Mouse (Mus musculus): ENCODE results near the gene Tarsl2.

Tarsl2 gene

DNA sequence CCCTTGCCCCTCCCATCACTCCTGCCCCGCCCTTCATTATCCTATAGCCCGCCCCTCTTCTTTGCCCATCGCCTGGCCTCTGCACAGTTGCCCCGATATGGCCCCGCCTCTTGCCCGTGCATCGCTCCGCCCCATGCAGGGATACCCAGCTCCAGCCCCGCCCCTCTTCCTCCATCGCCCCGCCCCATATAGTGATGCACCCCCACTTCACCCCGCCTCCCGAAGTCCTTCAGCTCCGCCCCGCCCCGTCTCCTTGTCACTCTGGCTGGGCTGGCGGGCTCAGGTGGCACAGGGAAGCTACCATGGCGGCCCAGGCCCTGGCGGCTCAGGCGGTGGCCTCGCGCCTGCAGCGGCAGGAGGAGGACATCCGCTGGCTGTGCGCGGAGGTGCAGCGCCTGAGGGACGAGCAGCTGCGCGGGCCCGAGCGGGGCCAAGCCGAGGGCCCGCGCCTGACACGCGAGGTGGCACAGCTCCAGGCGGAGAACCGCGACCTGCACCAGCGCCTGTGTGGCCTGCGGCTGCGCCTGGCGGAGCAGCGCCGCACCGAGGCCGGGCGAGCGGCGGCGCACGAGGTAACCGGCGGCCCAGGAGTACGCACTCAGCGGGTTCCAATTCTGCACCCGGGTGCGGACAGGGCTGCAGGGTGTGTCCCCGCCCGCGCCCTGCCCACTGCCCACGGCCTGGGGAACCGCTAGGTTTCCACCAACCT is at the start of gene Tarsl2:
Gene Tarsl2 (plus strand): TSS at position 256 of the 709 bp plus-strand sequence.
- DNase-seq (ENCODE audit: low read depth, low spot score): peak; percentile 95

DNA sequence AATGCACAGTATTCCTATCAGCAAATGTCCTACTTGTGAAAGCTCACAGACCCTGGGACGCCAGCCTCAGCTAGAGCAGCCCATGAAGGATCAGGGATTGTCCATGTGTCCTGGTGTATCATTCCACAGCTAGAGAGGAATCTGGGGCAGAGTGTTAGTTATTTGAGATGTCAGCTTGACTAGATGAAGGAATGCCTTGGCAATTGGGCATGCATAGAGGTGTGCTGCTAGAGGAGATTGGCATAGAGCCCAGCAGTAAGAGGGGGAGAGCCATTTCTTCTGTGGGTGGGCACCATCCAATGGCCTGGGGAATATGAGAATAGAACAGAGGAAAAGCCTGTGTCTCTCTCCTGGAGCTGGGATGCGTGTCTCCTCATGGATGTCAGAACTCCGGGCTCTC is 38.6 kb upstream of the Tarsl2 start:
- no peak for DNase-seq (ENCODE audit: low read depth, low spot score)

GRCm38 (mm10) chr7:65607003-65607402 is 37.7 kb upstream of the Tarsl2 start:
- no peak for DNase-seq (ENCODE audit: low read depth, low spot score)

DNA sequence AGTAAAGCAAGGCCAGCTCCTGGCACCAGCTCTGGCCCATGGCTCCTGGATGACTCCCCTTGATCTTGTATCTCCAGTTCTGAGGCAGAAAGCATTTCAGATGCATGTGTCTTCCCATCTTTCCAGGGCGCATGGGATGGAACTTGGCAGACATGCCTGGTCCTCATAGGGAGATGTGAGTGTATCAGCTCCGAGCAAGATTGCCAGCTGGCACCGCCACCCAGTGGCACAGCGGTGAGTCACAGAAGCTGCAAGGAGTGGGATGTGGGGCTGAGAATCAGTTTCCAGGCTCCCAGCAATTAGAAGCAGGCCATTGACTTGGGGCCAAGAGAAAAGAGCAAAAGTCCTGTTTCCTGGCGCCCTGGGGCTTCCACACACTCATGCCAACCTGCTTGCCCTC is 34.5 kb upstream of the Tarsl2 start:
- DNase-seq (ENCODE audit: low read depth, low spot score): no peak

DNA sequence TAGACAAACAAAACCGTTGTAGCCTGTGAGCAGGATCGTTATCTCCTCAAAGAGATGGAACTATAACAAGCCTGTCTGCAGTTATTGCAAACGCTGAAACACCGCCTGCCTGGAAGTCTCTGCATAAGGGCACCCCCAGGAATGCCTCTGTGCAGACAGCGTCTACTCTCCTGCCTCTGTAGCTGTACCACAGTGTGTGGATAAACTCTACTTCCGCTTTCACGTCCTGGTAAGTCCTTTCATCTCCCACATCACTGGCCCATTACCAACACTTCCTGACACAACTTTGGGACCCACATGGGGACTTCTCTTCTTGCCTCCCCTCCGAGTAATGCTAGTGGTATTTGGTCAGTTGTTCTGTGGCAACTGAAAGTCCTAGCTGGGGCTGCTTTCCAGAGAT is 34.0 kb upstream of the Tarsl2 start:
- no peak for DNase-seq (ENCODE audit: low read depth, low spot score)

DNA sequence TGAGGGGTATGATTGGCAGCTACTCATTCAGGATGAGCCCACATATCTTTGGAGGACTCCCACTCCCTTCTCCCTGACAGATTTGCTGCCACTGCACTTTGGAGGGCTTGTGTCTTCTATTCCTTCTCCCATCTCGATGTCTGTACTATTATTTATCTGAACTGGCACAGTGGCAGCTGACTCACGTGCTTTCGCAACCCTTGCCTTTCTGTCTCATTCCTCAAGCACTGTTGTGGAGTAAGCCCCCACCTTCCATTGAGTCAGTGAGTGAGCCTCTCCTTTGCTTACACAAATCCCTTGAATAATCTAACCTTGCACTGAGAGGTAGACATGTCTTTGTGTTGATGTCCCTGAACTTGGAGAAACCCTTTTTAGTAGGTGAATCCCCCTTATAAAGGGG is 33.4 kb upstream of the Tarsl2 start:
- no peak for DNase-seq (ENCODE audit: low read depth, low spot score)

GRCm38 (mm10) chr7:65613723-65614122 is 31.0 kb upstream of the Tarsl2 start:
- DNase-seq (ENCODE audit: low read depth, low spot score): no peak

- no peak for DNase-seq (ENCODE audit: low read depth, low spot score)
These were observed 25.9 kb upstream of the Tarsl2 start for GRCm38 (mm10) chr7:65618751-65619150.

- no peak for DNase-seq (ENCODE audit: low read depth, low spot score)
These were observed 24.0 kb upstream of the Tarsl2 start for GRCm38 (mm10) chr7:65620746-65621145.

DNA sequence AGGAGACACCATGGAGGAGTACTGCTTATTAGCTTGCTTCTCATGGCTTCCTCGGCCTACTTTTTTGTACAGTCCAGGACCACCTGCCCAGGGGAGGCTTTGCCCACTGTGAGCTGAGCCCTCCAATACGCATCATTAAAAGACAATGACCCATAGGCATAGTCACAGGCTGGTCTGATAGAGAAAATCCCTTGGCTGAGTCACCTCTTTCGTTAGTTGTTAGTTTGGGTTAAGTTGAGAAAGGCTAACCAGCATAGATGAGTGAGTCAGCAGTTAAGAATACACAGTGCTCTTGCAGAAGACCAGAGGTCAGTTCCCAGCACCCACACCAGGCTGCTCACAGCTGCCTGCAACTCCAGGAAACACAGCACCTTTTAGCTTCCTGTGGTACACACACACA is 21.4 kb upstream of the Tarsl2 start:
- DNase-seq (ENCODE audit: low read depth, low spot score): no peak

DNA sequence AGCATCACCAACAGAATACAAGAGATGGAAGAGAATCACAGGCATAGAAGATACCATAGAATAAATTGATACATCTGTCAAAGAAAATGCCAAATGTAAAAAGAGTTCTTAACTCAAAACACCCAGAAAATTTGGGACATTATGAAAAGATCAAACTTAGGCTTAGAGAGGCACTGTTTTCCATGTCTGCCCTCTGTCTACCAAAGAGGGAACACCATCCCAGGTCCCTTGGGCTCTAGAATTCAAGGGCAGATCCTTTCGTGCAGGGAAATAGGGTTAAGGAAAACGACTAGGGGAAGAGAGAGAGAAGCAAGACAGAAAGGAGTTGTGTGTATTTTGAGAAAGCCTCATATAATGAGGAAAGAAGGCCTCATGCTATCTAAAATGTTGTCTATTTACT is 19.2 kb upstream of the Tarsl2 start:
- DNase-seq (ENCODE audit: low read depth, low spot score): no peak

DNA sequence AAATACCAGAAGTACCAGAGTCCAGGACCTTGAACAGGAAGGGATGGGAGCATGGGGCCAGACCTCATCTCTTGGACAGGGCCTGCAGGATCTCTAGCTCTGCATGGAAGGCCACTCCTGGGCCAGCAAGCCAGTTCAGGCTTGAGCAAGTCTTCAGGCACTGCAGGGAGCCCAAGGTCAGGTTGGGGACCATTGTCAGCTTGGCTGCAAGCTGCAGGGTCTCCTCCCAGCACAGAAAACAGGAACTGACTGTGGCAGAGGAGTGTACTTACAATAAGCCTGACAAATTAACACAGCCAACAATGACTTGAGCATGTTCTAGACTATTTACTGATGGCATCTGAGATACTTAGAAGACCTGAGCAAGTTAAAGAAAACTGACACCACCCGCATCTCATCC is 14.9 kb upstream of the Tarsl2 start:
- DNase-seq (ENCODE audit: low read depth, low spot score): no peak

DNA sequence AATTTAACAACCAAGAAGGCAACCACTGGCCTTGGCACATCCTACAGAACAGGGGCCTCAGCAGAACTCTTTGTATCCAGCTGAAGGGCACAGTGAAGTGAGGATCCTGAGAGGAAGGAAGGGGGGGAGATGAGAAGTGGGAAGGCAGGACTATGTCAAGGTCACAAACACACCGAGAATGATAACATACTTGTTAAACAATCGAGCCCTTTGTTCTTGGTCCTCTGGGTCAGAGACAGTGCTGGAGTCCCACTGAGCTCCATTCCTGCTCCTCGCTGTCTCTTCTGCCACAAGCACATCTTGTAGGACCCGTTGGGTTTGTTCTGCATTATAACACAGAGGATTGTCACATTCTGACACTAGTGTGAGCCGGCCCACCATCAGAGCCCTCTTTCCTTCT is 14.0 kb upstream of the Tarsl2 start:
- no peak for DNase-seq (ENCODE audit: low read depth, low spot score)

GRCm38 (mm10) chr7:65635831-65636230 is 8.9 kb upstream of the Tarsl2 start:
- no peak for DNase-seq (ENCODE audit: low read depth, low spot score)

GRCm38 (mm10) chr7:65636356-65636880 is 8.3 kb upstream of the Tarsl2 start:
- no peak for DNase-seq (ENCODE audit: low read depth, low spot score)

DNA sequence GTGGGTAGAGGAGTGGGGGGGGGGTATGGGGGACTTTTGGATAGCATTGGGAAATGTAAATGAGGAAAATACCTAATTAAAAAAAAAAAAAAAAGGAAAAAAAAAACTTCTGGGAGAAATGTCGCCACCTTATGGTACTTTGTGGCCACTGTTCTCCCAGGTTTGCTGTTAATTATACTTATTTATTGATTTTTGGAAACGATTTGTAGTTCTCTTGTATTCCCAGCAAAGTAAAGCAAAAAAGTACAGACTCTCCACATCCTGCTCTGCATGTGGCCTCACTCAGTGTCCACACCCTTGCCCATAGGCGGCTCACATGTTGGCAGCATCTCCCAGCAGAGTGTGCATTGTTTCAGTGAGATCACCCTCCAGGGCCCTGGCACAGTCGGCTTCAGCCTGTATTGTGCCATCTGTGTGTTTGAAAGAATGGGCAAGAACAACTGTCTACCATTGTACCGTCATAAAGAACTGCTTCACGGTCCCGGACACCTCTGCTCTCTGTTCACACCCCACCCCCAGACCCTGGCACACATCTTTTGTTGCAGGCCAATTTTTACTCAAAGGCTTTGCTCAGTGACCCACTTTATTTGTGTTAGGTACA is 6.4 kb upstream of the Tarsl2 start:
- DNase-seq (ENCODE audit: low read depth, low spot score): no peak

- peak; percentile 57 for DNase-seq (ENCODE audit: low read depth, low spot score)
These were observed 4.8 kb upstream of the Tarsl2 start for GRCm38 (mm10) chr7:65639821-65640382.

DNA sequence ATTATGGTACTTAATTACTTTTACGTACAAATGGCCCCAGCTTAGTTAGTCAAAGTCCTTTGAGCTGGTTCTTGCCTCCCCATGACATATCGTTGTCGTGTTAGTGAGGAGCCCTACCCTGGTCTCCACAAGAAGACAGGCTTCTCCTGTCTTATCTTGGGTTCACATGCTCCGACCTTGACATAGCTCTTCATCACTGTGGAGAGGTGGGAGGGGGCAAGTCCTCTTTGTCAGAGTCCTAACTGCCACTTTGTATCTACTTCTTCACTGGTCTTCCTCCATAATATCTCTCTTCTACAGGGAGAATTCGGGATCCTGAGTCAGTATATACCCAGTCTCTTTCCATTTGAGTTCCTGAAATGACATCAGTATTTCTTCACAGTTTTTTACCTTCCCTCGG is 4.0 kb upstream of the Tarsl2 start:
- peak; percentile 46 for DNase-seq (ENCODE audit: low read depth, low spot score)

- no peak for DNase-seq (ENCODE audit: low read depth, low spot score)
These were observed 2.1 kb upstream of the Tarsl2 start for GRCm38 (mm10) chr7:65642371-65643304.

- DNase-seq (ENCODE audit: low read depth, low spot score): no peak
These were observed 757 bp upstream of the Tarsl2 start for GRCm38 (mm10) chr7:65643861-65644421.

GRCm38 (mm10) chr7:65645996-65646395 is 1.3 kb downstream of the Tarsl2 start:
- DNase-seq (ENCODE audit: low read depth, low spot score): no peak

DNA sequence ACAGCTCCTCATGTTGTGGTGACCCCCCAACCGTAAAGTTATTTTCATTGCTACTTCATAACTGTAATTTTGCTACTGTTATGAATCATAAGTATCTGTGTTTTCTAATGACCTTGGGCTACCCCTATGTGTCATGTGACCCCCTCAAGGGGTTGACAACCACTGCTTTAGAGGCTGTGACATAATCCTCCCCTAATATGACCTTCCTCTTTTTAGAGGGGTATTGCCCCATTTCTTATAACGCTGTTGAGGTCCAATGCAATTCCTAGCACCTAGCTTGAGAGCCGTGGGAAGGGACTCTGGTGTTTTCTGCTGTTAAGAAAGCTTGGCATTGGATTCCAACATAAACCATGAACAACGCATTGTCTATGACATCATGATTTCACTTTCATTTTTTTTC is 6.0 kb downstream of the Tarsl2 start:
- DNase-seq (ENCODE audit: low read depth, low spot score): no peak

Measured in c-Kit-negative CD71-positive TER-119-positive erythroid progenitor cells, embryonic 14.5 days (primary cell).